Mouse (Mus musculus): ENCODE results near the gene Gm38393.

Gene Gm38393

DNA sequence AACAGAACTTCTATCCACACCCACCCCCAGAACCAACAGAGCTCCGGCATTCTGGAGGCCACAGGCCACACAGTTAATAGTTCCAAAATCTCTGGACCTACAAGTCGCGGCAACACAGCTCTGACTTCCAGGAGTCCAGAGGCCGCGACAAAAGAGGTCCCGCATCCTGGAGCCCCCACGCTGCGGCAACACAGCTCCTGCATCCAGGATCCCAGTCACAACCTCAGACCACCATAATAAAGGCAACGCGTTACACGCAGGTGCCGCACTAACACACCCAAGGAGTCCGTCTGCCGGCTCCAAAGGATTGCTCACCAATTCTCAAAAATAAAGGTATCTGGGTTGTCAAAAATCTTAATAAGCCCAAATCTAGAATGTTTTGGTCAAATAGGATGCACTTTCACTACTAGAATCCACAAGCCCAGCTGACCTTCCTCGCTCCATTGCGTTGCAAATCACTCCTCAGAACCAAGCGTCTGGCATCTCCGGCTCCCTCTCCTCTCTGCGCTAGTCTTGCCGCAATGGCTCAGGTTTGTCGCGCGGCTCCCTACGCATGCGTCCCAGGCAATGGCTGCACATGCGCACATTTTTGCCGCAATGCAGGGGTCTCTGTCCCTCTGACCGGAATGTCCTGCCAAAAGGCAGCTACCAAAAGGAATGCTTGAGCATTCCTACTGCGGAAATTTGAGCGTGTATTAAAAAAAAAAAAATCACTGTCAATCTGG is at the start of gene Gm38393, which contains the start of gene Snurf:
Gene Gm38393, minus strand, starts transcription at position 459 of the 725 bp plus-strand sequence.
Gene Snurf, minus strand, starts transcription at position 444 of the 725 bp plus-strand sequence.
- in situ Hi-C loops (cut with MboI; ENCODE audit: low pct_unique_long_range_greater_than_20kb in 1 of 2, low sequenced_read_pairs in 2 of 2, unreplicated experiment in 1 of 2), result no loop called here

DNA sequence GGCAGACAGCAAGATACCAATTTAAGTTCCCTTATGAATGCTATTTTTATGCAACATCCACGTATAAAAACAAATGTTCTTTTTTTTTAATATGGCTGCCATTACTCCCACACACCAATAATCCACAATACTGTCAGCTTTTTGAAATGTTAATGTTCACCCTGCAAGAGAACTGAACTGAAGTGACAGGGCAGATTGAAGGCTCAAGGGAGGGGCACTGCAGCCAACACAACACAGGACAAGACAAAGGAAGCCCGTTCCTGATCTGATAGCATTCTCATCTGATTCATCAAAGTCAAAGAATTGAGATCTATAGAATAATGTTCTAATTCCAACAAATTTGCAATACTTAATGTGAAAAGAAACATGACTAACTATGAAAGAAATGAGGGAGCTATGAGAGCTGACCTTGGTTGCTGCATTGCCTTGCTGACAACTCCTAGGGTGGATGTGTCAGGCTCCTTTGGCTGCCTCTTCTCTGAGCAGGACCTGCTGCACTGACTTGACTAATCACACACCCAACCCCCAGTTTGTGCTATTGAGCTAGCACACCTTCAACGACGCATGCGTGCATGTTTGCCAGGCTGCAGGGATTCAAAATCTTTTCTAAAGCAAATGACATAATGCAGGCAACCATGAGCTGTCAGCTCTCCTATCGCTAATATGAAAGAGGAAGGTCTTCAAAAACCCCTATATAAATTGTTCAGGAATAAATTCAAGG is 42.8 kb upstream of the Gm38393 start:
- in situ Hi-C loops (cut with MboI; ENCODE audit: low pct_unique_long_range_greater_than_20kb in 1 of 2, low sequenced_read_pairs in 2 of 2, unreplicated experiment in 1 of 2), result no loop called here

DNA sequence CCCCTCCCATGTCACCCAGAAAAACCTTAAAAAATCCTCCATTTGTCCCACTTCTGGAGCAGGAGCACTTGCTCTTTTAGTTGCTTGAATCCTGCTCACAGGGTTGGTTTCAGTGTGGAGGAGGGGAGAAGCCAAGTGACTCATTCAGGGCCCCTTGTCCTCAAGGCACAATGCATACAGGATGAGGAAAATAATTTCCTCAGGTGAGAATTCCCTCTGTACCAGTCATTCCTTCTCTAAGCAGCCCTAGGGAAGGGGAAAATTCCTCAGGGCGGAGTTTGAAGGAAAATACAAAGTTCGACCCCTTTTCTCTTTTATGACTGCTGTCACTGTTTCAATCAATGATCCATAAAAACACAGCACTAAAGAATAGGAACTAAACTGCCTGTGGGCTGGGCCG is 8.3 kb upstream of the Gm38393 start:
- in situ Hi-C loops (cut with MboI; ENCODE audit: low pct_unique_long_range_greater_than_20kb in 1 of 2, low sequenced_read_pairs in 2 of 2, unreplicated experiment in 1 of 2), result no loop called here

DNA sequence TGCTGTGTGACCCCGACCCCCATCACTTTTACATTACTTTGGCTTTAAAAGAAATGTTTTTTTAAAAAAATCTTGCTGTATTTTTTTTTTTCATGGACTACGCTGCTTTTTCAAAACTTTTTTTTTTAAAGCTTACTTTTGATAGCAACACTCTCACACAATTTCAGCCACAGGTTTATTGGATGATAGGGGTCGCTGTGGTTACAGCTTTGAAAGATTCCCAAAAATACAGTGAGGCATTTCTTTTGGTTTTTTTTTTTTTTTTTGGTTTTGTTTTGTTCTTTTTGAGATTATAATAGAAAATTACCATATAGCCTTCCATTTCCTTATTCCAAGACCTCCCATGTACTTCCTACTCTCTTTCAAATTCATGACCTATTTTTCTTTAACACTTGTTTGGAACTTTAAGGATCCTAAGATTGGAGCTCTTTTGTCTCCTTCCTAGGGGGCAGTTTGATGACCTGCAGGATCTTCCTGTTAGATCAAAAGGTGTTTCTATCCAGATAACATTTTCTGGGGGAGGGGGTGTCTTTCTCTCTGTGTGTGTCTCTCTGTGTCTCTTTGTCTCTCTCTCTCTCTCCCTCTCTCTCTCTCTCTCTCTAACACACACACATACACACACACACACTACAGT is 3.0 kb upstream of the Gm38393 start:
- in situ Hi-C loops (cut with MboI; ENCODE audit: low pct_unique_long_range_greater_than_20kb in 1 of 2, low sequenced_read_pairs in 2 of 2, unreplicated experiment in 1 of 2), result no loop called here

DNA sequence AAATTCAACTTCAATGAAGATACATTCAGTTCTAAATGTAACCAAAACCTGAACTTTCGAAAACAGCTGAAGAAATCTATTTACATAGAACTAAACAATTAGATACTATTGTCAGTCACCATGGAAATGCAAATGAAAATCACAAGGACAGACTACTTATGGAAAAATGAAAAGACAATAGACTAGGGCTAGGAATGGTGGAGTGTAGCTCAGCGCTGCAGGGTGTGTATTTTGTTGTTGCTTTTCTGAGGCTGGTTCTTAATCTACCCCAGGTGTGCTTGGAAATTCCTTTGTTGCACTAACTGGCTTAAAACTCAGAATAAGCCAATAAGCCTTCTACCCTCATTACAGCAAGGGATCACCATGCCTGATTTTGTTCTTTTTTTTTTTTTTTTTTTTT is 1.4 kb upstream of the Gm38393 start:
- in situ Hi-C loops (cut with MboI; ENCODE audit: low pct_unique_long_range_greater_than_20kb in 1 of 2, low sequenced_read_pairs in 2 of 2, unreplicated experiment in 1 of 2), result no loop called here

DNA sequence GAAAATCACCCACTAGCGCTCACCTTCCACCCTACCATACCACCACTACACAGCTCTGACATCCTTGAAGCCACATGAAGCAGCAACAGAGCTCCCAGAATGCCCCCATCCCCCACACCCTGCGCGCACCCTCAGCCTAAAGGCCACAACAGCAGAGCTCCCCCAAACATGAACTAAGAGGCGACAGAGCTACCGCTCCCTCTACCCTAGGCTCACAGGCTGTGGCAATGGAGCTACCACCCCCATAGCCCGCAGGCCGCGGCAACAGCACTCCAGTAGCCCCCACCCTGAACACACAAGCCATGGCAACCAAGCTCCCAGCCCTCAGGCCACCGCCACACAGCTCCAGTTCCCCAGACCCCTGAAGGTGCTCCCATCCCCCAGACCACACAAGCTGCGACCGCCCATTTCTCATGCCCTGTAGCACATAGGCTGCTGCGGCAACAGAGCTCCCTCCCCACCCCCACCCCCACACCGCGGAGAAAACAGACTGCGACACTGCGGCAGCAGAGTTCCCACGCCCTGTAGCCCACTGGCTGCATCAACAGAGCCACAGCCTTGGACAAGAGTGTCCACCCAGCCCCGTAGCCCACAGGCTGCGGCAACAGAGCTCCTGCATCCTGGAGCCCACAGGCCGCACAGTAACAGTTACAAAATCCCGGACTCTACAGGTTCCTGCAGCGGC is 801 bp downstream of the Gm38393 start:
- in situ Hi-C loops (cut with MboI; ENCODE audit: low pct_unique_long_range_greater_than_20kb in 1 of 2, low sequenced_read_pairs in 2 of 2, unreplicated experiment in 1 of 2), result no loop called here

DNA sequence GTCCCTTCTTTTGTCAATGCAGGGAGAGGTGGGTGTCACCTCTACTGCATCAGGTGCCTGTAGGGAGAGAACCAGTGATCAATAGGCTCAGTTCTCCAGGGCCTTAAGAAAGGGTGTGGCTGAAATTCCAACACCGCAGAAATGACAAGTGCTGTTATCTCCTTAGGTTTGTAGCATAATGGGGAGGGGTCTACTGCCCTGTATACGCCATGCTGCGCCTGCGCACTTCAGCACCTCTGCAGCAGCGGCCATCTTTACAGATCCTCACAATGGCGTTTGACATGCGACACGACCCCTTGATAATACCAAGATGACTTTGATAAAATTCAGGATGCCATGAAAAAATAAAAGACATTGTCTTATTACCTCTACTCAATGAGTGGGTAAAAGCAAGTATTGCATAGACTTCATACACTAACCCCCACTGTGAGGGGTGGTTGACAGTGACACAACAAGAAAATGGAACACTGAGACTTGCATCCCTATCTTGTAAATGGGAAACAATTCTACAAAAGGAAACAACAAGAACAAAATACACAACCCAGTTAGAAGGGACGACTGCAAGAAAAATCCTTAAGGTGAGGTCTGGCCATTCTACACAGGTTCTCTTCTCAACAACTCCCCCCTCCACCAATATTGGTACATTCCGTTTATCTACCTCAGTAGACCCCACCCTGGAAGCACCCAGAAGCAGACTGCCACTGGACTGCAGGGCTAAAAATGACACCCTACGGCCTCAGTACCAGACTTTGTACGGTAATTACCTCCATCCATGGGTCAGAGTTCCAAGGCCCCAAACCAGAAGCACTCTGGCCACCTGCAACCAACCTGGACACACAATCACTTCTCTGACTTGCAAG is 1.6 kb downstream of the Gm38393 start:
- in situ Hi-C loops (cut with MboI; ENCODE audit: low pct_unique_long_range_greater_than_20kb in 1 of 2, low sequenced_read_pairs in 2 of 2, unreplicated experiment in 1 of 2), result no loop called here

DNA sequence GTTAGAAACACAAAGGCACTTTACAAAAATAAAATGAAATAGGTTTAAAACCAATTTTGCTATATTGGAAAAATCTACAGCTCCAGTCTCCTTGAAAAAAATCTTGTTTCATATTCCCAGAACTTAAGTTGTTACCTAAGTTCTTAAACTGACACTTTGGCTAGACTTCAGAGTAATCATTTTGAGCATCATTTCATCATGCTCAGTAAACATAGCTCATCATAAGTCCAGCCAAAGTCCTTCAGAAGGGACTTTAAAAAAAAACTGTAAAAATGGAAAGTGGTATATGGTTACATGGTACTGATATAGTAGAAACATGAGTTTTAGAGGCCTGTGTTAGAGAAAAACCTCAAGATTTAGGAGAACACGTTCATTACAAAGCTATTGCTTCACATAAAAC is 26.2 kb downstream of the Gm38393 start:
- in situ Hi-C loops (cut with MboI; ENCODE audit: low pct_unique_long_range_greater_than_20kb in 1 of 2, low sequenced_read_pairs in 2 of 2, unreplicated experiment in 1 of 2), result no loop called here
